Mouse (Mus musculus): Measurements from ENCODE around the gene Cks2. TPM values are rescaled to one million over a fixed set of nuclear protein-coding genes. Genes with fewer than 3 reads are reported as not detected.
"Not testable (repeated sequence)": the region's sequence is repeated elsewhere in the genome, so short reads cannot be mapped to it uniquely, and the experiment has no call there.

The Cks2 gene
- total and polyA plus RNA-seq, 3 experiments: 243 to 846 (median 297) TPM

- H3K4me1 ChIP-seq (ENCODE audit: control insufficient read depth in 1 of 2, insufficient read depth in 2 of 2, low read length in 2 of 2): no peaks in the 10 kb centered on the region
These were observed 18.5 kb downstream of the Cks2 start for GRCm38 (mm10) chr13:51663561-51663960.

GRCm38 (mm10) chr13:51668195-51668594 is 23.2 kb downstream of the Cks2 start:
- H3K4me1 ChIP-seq (ENCODE audit: control insufficient read depth in 1 of 2, insufficient read depth in 2 of 2, low read length in 2 of 2); DNase-seq (ENCODE audit: low read depth, low spot score); H3K27ac ChIP-seq (ENCODE audit: control insufficient read depth, low read depth, low read length); H3K9me3 ChIP-seq (replicated peaks; ENCODE audit: insufficient read depth, low read length); H3K27me3 ChIP-seq (ENCODE audit: control insufficient read depth in 1 of 2, insufficient read depth in 2 of 2, low read length in 2 of 2); H3K79me2 ChIP-seq (ENCODE audit: control insufficient read depth, insufficient read depth, low read length, poor library complexity); H3K4me3 ChIP-seq (ENCODE audit: control insufficient read depth in 1 of 2, insufficient read depth in 1 of 2, low read depth in 2 of 2, low read length in 2 of 2); H3K9ac ChIP-seq (ENCODE audit: control insufficient read depth, low read depth, low read length, poor library complexity, severe bottlenecking): not testable (repeated sequence)
- peaks cover 0 to 19% of the 10 kb centered on the region in 2 experiments; a peak in 2 of 4 replicates for H3K36me3 ChIP-seq (ENCODE audit: control insufficient read depth in 1 of 2, insufficient read depth in 2 of 2, low read length in 2 of 2)

More at GRCm38 (mm10) chr13:51663561-51663960, 18.5 kb downstream of the Cks2 start:
- Histone ChIP-seq H3K9ac (ENCODE audit: control insufficient read depth, low read depth, low read length, poor library complexity, severe bottlenecking) (no peak overlapping the region), H3K36me3 (ENCODE audit: control insufficient read depth in 1 of 2, insufficient read depth in 2 of 2, low read length in 2 of 2) (peaks cover 0 to 28% of the 10 kb centered on the region in 2 experiments; a peak in 2 of 4 replicates), H3K27ac (ENCODE audit: control insufficient read depth, low read depth, low read length) (no peak overlapping the region), H3K9me3 (replicated peaks; ENCODE audit: insufficient read depth, low read length) (no peaks in the 10 kb centered on the region), H3K4me3 (ENCODE audit: control insufficient read depth in 1 of 2, insufficient read depth in 1 of 2, low read depth in 2 of 2, low read length in 2 of 2) (no peak overlapping the region), H3K79me2 (ENCODE audit: control insufficient read depth, insufficient read depth, low read length, poor library complexity) (no peaks in the 10 kb centered on the region), H3K27me3 (ENCODE audit: control insufficient read depth in 1 of 2, insufficient read depth in 2 of 2, low read length in 2 of 2) (no peaks in the 10 kb centered on the region)
- no peak for DNase-seq (ENCODE audit: low read depth, low spot score)
- TF ChIP-seq USF2 (IDR thresholded peaks at IDR 0.05; ENCODE audit: borderline replicate concordance in 1 of 2, insufficient read depth in 1 of 2, low read depth in 1 of 2, low read length in 2 of 2) (no peak), RAD21 (IDR thresholded peaks at IDR 0.05; ENCODE audit: low read depth, low read length) (no peak), ZMIZ1 (IDR thresholded peaks at IDR 0.05; ENCODE audit: low read depth, low read length) (no peak), MAX (IDR thresholded peaks at IDR 0.05; ENCODE audit: low read length) (no peak), ZKSCAN1 (IDR thresholded peaks at IDR 0.05; ENCODE audit: low read depth, low read length) (no peak), POLR2A (IDR thresholded peaks at IDR 0.05; ENCODE audit: control insufficient read depth in 1 of 2, insufficient read depth in 1 of 2, low read depth in 1 of 2, low read length in 2 of 2, poor library complexity in 1 of 2) (no peak), POLR2AphosphoS2 (IDR thresholded peaks at IDR 0.05; ENCODE audit: low read length) (no peak), USF1 (IDR thresholded peaks at IDR 0.05; ENCODE audit: low read depth, low read length) (no peak), MYB (IDR thresholded peaks at IDR 0.05; ENCODE audit: low read depth, low read length) (no peak)

DNA sequence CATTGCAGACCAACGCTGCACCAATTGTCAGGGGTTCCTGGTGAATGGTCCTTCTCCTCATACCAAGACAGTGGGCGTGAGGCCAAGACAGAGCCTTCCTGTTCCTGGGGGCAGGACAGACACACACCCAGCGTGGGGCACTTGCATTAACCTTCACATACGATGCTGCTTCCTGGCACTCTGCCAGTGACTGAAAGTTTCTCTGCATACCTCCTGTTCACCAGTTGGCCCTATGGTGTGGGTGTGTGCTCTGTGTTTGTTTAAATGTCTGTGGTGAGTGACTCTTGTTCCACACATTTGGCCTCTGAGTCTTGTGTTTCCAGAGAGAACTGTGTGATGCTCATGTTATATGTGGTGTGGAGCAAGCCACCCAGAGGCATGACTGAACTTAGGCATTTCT is 31.6 kb downstream of the Cks2 start:
- Histone ChIP-seq H3K9ac (ENCODE audit: control insufficient read depth, low read depth, low read length, poor library complexity, severe bottlenecking) (no peak overlapping the region), H3K36me3 (ENCODE audit: control insufficient read depth in 1 of 2, insufficient read depth in 2 of 2, low read length in 2 of 2) (peaks cover 27 to 29% of the 10 kb centered on the region in 2 experiments), H3K4me3 (ENCODE audit: control insufficient read depth in 1 of 2, insufficient read depth in 1 of 2, low read depth in 2 of 2, low read length in 2 of 2) (no peak overlapping the region), H3K27ac (ENCODE audit: control insufficient read depth, low read depth, low read length) (peak overlapping the region; percentile 44), H3K27me3 (ENCODE audit: control insufficient read depth in 1 of 2, insufficient read depth in 2 of 2, low read length in 2 of 2) (no peaks in the 10 kb centered on the region), H3K9me3 (replicated peaks; ENCODE audit: insufficient read depth, low read length) (no peaks in the 10 kb centered on the region), H3K79me2 (ENCODE audit: control insufficient read depth, insufficient read depth, low read length, poor library complexity) (no peaks in the 10 kb centered on the region), H3K4me1 (ENCODE audit: control insufficient read depth in 1 of 2, insufficient read depth in 2 of 2, low read length in 2 of 2) (peaks cover 11 to 25% of the 10 kb centered on the region in 2 experiments)
- DNase-seq (ENCODE audit: low read depth, low spot score): peak; percentile 70
- no peak for TF ChIP-seq POLR2AphosphoS2 (IDR thresholded peaks at IDR 0.05; ENCODE audit: low read length)
- TF ChIP-seq JUND (IDR thresholded peaks at IDR 0.05; ENCODE audit: low read depth, low read length): no peak
- no peak for TF ChIP-seq ZNF384 (IDR thresholded peaks at IDR 0.05; ENCODE audit: low read depth, low read length)
- TF ChIP-seq SIN3A (IDR thresholded peaks at IDR 0.05; ENCODE audit: low read length): no peak
- TF ChIP-seq MXI1 (IDR thresholded peaks at IDR 0.05; ENCODE audit: low read depth, low read length): no peak; the same call in 1 of the 2 replicates
- no peak for TF ChIP-seq MEF2A (IDR thresholded peaks at IDR 0.05; ENCODE audit: extremely low read depth, insufficient replicate concordance, low read depth, low read length, poor library complexity, severe bottlenecking)
- TF ChIP-seq RAD21 (IDR thresholded peaks at IDR 0.05; ENCODE audit: low read depth, low read length): no peak
- no peak for TF ChIP-seq RCOR1 (IDR thresholded peaks at IDR 0.05; ENCODE audit: low read depth, low read length)
- no peak for TF ChIP-seq ETS1 (IDR thresholded peaks at IDR 0.05; ENCODE audit: low read depth, low read length)
- TF ChIP-seq MAZ (IDR thresholded peaks at IDR 0.05; ENCODE audit: low read depth, low read length): no peak
- no peak for TF ChIP-seq EP300 (IDR thresholded peaks at IDR 0.05; ENCODE audit: low read depth in 1 of 2, low read length in 2 of 2)
- no peak for TF ChIP-seq USF2 (IDR thresholded peaks at IDR 0.05; ENCODE audit: borderline replicate concordance in 1 of 2, insufficient read depth in 1 of 2, low read depth in 1 of 2, low read length in 2 of 2)
- no peak for TF ChIP-seq NRF1 (IDR thresholded peaks at IDR 0.05; ENCODE audit: insufficient read depth, low read depth, low read length, poor library complexity, severe bottlenecking)
- no peak for TF ChIP-seq GABPA (IDR thresholded peaks at IDR 0.05; ENCODE audit: low read depth, low read length)
- no peak for TF ChIP-seq MAX (IDR thresholded peaks at IDR 0.05; ENCODE audit: low read length)
